Mouse (Mus musculus): ENCODE data around the gene Nfkb1.

- TF ChIP-seq CTCF (conservative IDR thresholded peaks at IDR 0.05; ENCODE audit: low read length) (no peak), NANOG (IDR thresholded peaks at IDR 0.05; ENCODE audit: borderline replicate concordance, low read length) (peak; percentile 76; the same call in 1 of the 2 replicates)
These were observed 144.0 kb downstream of the Nfkb1 start for GRCm38 (mm10) chr3:135547298-135547697.
